Comparison of ENCODE assay signal across 12 mouse cellular contexts in genomic region chr5:66000074-66000473, GRCm38 (mm10). TPM values are rescaled to one million over a fixed set of nuclear protein-coding genes. Genes with fewer than 3 reads are reported as not detected.
DNase-seq lines count a peak whose midpoint lies in the region; ATAC-seq and TF ChIP-seq lines count a peak whose summit lies in the region.
"Had no signal": no experiment of that assay in that cellular context is flagged by ENCODE, and none has a peak within 500 bp of the region (broad histone marks: within the 10 kb centered on the region; RNA-seq: fewer than 3 reads in every experiment).

No protein-coding gene starts in this region.

- H3K27ac ChIP-seq in forebrain, embryonic 11.5 days (ENCODE audit: low read depth, low read length) = no peak overlapping the region
- H3K27ac ChIP-seq in forebrain, embryonic 15.5 days (replicated peaks) = no peak overlapping the region
- H3K27ac ChIP-seq in kidney, postnatal 0 days = peak overlapping the region; percentile 43
- no peak overlapping the region for H3K27ac ChIP-seq in heart, adult 2 months
- H3K27ac ChIP-seq in midbrain, embryonic 15.5 days = no peak overlapping the region
- H3K27ac ChIP-seq: intestine, embryonic 15.5 days; midbrain, embryonic 13.5 days had no signal

- no peaks in the 10 kb centered on the region for H3K79me2 ChIP-seq in heart, adult 2 months (replicated peaks; ENCODE audit: control insufficient read depth, insufficient read depth, low read length)

- peak; percentile 31 for DNase-seq in forebrain, embryonic 11.5 days (ENCODE audit: low spot score)
- peak; percentile 34 for DNase-seq in gastrocnemius, postnatal 10 days
- peak; percentile 56 for DNase-seq in kidney, postnatal 0 days (ENCODE audit: low spot score)
- DNase-seq in lung, postnatal 14 days = peak; percentile 44
- no peak for DNase-seq in Muller cell, postnatal 12 days (ENCODE audit: inconsistent ontology term)
- no peak for DNase-seq in heart, adult 2 months
- DNase-seq: embryo, embryonic 11 days had no signal

- TF ChIP-seq POLR2A in heart, adult 2 months (IDR thresholded peaks at IDR 0.05; ENCODE audit: insufficient read depth, low read depth, low read length) = no peak

- no peak for ATAC-seq in forebrain, embryonic 11.5 days (replicated peaks; ENCODE audit: low FRiP score)
- ATAC-seq in forebrain, embryonic 15.5 days (replicated peaks) = no peak
- ATAC-seq in kidney, postnatal 0 days (replicated peaks; ENCODE audit: low FRiP score, low read depth) = peak; percentile 74
- no peak for ATAC-seq in midbrain, embryonic 15.5 days (replicated peaks)
- ATAC-seq: intestine, embryonic 15.5 days; midbrain, embryonic 13.5 days had no signal

- WGBS in forebrain, embryonic 11.5 days = 85% methylated on average over 7 of the region's 7 CpGs
- WGBS in forebrain, embryonic 15.5 days = 80% methylated on average over 7 of the region's 7 CpGs
- WGBS in kidney, postnatal 0 days = 34% methylated on average over 7 of the region's 7 CpGs
- WGBS in heart, adult 2 months = 80% methylated on average over 7 of the region's 7 CpGs
- WGBS in midbrain, embryonic 15.5 days = 83% methylated on average over 7 of the region's 7 CpGs

- no peak overlapping the region for H3K9ac ChIP-seq in forebrain, embryonic 11.5 days (ENCODE audit: low read length)
- H3K9ac ChIP-seq in forebrain, embryonic 15.5 days (replicated peaks) = no peak overlapping the region
- no peak overlapping the region for H3K9ac ChIP-seq in kidney, postnatal 0 days (ENCODE audit: low read depth, low read length)
- H3K9ac ChIP-seq in heart, adult 2 months (ENCODE audit: low read depth, low read length) = no peak overlapping the region
- no peak overlapping the region for H3K9ac ChIP-seq in midbrain, embryonic 15.5 days
- H3K9ac ChIP-seq: intestine, embryonic 15.5 days; midbrain, embryonic 13.5 days had no signal

- no peaks in the 10 kb centered on the region for H3K36me3 ChIP-seq in forebrain, embryonic 11.5 days (ENCODE audit: control insufficient read depth, insufficient read depth, low read length)
- no peaks in the 10 kb centered on the region for H3K36me3 ChIP-seq in forebrain, embryonic 15.5 days
- no peaks in the 10 kb centered on the region for H3K36me3 ChIP-seq in kidney, postnatal 0 days (ENCODE audit: insufficient read depth, low read length)
- no peaks in the 10 kb centered on the region for H3K36me3 ChIP-seq in heart, adult 2 months (ENCODE audit: control insufficient read depth, insufficient read depth, low read length)
- H3K36me3 ChIP-seq in midbrain, embryonic 15.5 days (replicated peaks) = no peaks in the 10 kb centered on the region
- H3K36me3 ChIP-seq: intestine, embryonic 15.5 days; midbrain, embryonic 13.5 days had no signal

- H3K4me1 ChIP-seq in forebrain, embryonic 11.5 days (replicated peaks; ENCODE audit: control insufficient read depth, insufficient read depth, low read length) = no peaks in the 10 kb centered on the region
- no peaks in the 10 kb centered on the region for H3K4me1 ChIP-seq in forebrain, embryonic 15.5 days
- H3K4me1 ChIP-seq in kidney, postnatal 0 days (replicated peaks; ENCODE audit: insufficient read depth, low read length) = peaks cover 6% of the 10 kb centered on the region; the same call in 1 of the 2 replicates
- H3K4me1 ChIP-seq in heart, adult 2 months (ENCODE audit: control insufficient read depth, insufficient read depth, low read length) = no peaks in the 10 kb centered on the region
- no peaks in the 10 kb centered on the region for H3K4me1 ChIP-seq in midbrain, embryonic 15.5 days
- H3K4me1 ChIP-seq: midbrain, embryonic 13.5 days had no signal

- TF ChIP-seq EP300 in heart, adult 2 months (IDR thresholded peaks at IDR 0.05; ENCODE audit: insufficient read depth, low read depth, low read length) = no peak

- no peaks in the 10 kb centered on the region for H3K27me3 ChIP-seq in forebrain, embryonic 11.5 days (ENCODE audit: control insufficient read depth, insufficient read depth, low read length)
- no peaks in the 10 kb centered on the region for H3K27me3 ChIP-seq in forebrain, embryonic 15.5 days
- H3K27me3 ChIP-seq in kidney, postnatal 0 days (ENCODE audit: insufficient read depth, low read length) = no peaks in the 10 kb centered on the region
- no peaks in the 10 kb centered on the region for H3K27me3 ChIP-seq in heart, adult 2 months (ENCODE audit: control insufficient read depth, insufficient read depth, low read length)
- no peaks in the 10 kb centered on the region for H3K27me3 ChIP-seq in midbrain, embryonic 15.5 days (replicated peaks)
- H3K27me3 ChIP-seq: intestine, embryonic 15.5 days; midbrain, embryonic 13.5 days had no signal

- H3K4me3 ChIP-seq in forebrain, embryonic 11.5 days (ENCODE audit: low read depth, low read length) = no peak overlapping the region
- no peak overlapping the region for H3K4me3 ChIP-seq in forebrain, embryonic 15.5 days
- no peak overlapping the region for H3K4me3 ChIP-seq in kidney, postnatal 0 days (replicated peaks; ENCODE audit: low read depth, low read length)
- no peak overlapping the region for H3K4me3 ChIP-seq in heart, adult 2 months
- H3K4me3 ChIP-seq in midbrain, embryonic 15.5 days = no peak overlapping the region
- H3K4me3 ChIP-seq: intestine, embryonic 15.5 days; midbrain, embryonic 13.5 days had no signal

- intact Hi-C loops in heart, adult 2 months (cut with DNase I) = no loop called here

- H3K9me3 ChIP-seq in forebrain, embryonic 11.5 days (ENCODE audit: control insufficient read depth, low read length) = no peaks in the 10 kb centered on the region
- H3K9me3 ChIP-seq in forebrain, embryonic 15.5 days = no peaks in the 10 kb centered on the region
- no peaks in the 10 kb centered on the region for H3K9me3 ChIP-seq in kidney, postnatal 0 days (replicated peaks; ENCODE audit: low read length)
- no peaks in the 10 kb centered on the region for H3K9me3 ChIP-seq in midbrain, embryonic 15.5 days
- H3K9me3 ChIP-seq: intestine, embryonic 15.5 days; midbrain, embryonic 13.5 days had no signal

- no peak for TF ChIP-seq CTCF in kidney, postnatal 0 days (IDR thresholded peaks at IDR 0.05; ENCODE audit: low read depth)
- no peak for TF ChIP-seq CTCF in heart, adult 2 months (IDR thresholded peaks at IDR 0.05)

- H3K4me2 ChIP-seq in forebrain, embryonic 11.5 days (ENCODE audit: low read depth, low read length, severe bottlenecking) = no peak overlapping the region
- H3K4me2 ChIP-seq in forebrain, embryonic 15.5 days (replicated peaks) = no peak overlapping the region
- H3K4me2 ChIP-seq in kidney, postnatal 0 days (ENCODE audit: low read length) = no peak overlapping the region
- H3K4me2 ChIP-seq in midbrain, embryonic 15.5 days = no peak overlapping the region
- H3K4me2 ChIP-seq: intestine, embryonic 15.5 days; midbrain, embryonic 13.5 days had no signal

RNA-seq across cellular contexts. Expression of gene 9130230L23Rik, which starts 4.0 kb away (rescaled TPM):
- polyA plus RNA-seq in forebrain, embryonic 11.5 days (2014; fragmentation: Nextera tagmentation; extraction: Ambion mirVana) = 0.21 and 0.32 TPM in 2 replicates
- 0.15 TPM in 1 of 2 replicates, not detected in the other for polyA plus RNA-seq in forebrain, embryonic 15.5 days (2015; fragmentation: Nextera tagmentation; extraction: Ambion mirVana)
- under 1 TPM in 1 of 2 experiments, not detected in 1; 0.23 TPM for total RNA-seq in gastrocnemius, postnatal 10 days (2021)
- 0.33 and 0.47 TPM in 2 replicates for polyA plus RNA-seq in kidney, postnatal 0 days (2015; fragmentation: Nextera tagmentation; extraction: Ambion mirVana)
- not detected for total RNA-seq in heart, adult 2 months (2021)
- 0.09 and 0.27 TPM in 2 replicates for polyA plus RNA-seq in heart, adult 2 months (2012; rRNA removed)
- 0.18 TPM in 1 of 2 replicates, not detected in the other for polyA plus RNA-seq in midbrain, embryonic 15.5 days (2015; fragmentation: Nextera tagmentation; extraction: Ambion mirVana)
- total RNA-seq: left cerebral cortex, postnatal 25 days had no signal

Comparison
In these comparisons a context has a peak if more than half of its experiments do, and no peak if none do; other contexts are left out.
1. DNase-seq: peak in forebrain, embryonic 11.5 days (single experiment), gastrocnemius, postnatal 10 days (single experiment), kidney, postnatal 0 days (single experiment) and lung, postnatal 14 days (single experiment); none in Muller cell, postnatal 12 days (single experiment) and heart, adult 2 months (0 of 2).